Mouse (Mus musculus) 416B (cell line): ENCODE measurements around the gene Tepsin.

ENCODE experiments used
- DNase-seq: peaks from one replicate; pipeline ENCODE4 v3.0.0; 2011; ENCODE audit warnings: low read depth

Tepsin gene

GRCm38 (mm10) chr11:120098588-120099511 lies at the start of gene Tepsin, which contains the start of gene Ndufaf8:
Gene Tepsin (minus strand): TSS chr11:120098731.
Gene Ndufaf8 (plus strand): TSS chr11:120098928.
- DNase-seq, result peak; percentile 99

GRCm38 (mm10) chr11:120143708-120144497 lies 45.4 kb upstream of the Tepsin start:
- DNase-seq, result peak; percentile 29

GRCm38 (mm10) chr11:120142601-120143051 lies 44.1 kb upstream of the Tepsin start:
- peak; percentile 99 for DNase-seq

GRCm38 (mm10) chr11:120140255-120140654 lies 41.7 kb upstream of the Tepsin start:
- no peak for DNase-seq

GRCm38 (mm10) chr11:120139309-120139731 lies 40.8 kb upstream of the Tepsin start:
- peak; percentile 89 for DNase-seq

GRCm38 (mm10) chr11:120137625-120138004 lies 39.1 kb upstream of the Tepsin start:
- DNase-seq, result no peak

GRCm38 (mm10) chr11:120136796-120137624 lies 38.5 kb upstream of the Tepsin start:
- DNase-seq, result peak; percentile 50

- no peak for DNase-seq
Observed at GRCm38 (mm10) chr11:120136195-120136594, 37.7 kb upstream of the Tepsin start.

GRCm38 (mm10) chr11:120134847-120135530 lies 36.5 kb upstream of the Tepsin start:
- peak; percentile 57 for DNase-seq

- DNase-seq, result no peak
Observed at GRCm38 (mm10) chr11:120134148-120134547, 35.6 kb upstream of the Tepsin start.

- no peak for DNase-seq
Observed at GRCm38 (mm10) chr11:120129281-120129680, 30.8 kb upstream of the Tepsin start.

- no peak for DNase-seq
Observed at GRCm38 (mm10) chr11:120126845-120127244, 28.3 kb upstream of the Tepsin start.

GRCm38 (mm10) chr11:120122126-120122525 lies 23.6 kb upstream of the Tepsin start:
- no peak for DNase-seq

- DNase-seq, result peak; percentile 59
Observed at GRCm38 (mm10) chr11:120120642-120121420, 22.3 kb upstream of the Tepsin start.

GRCm38 (mm10) chr11:120119936-120120541 lies 21.5 kb upstream of the Tepsin start:
- DNase-seq, result no peak

- no peak for DNase-seq
Observed at GRCm38 (mm10) chr11:120119108-120119507, 20.6 kb upstream of the Tepsin start.

GRCm38 (mm10) chr11:120117626-120118025 lies 19.1 kb upstream of the Tepsin start:
- no peak for DNase-seq

- no peak for DNase-seq
Observed at GRCm38 (mm10) chr11:120114488-120115215, 16.1 kb upstream of the Tepsin start.

- no peak for DNase-seq
Observed at GRCm38 (mm10) chr11:120112136-120112535, 13.6 kb upstream of the Tepsin start.
